Mouse (Mus musculus) liver, postnatal 0 days (tissue): ENCODE data around the gene Tlr12. TPM values are rescaled to one million over a fixed set of nuclear protein-coding genes. Genes with fewer than 3 reads are reported as not detected.

Source experiments
- ATAC-seq: fragments of 200-750 bp; cut with Nextera tagmentation; 2 replicates; pipeline ENCODE4 v1.8.0; 2017; ENCODE audit warnings: mild to moderate bottlenecking, moderate library complexity
- DNase-seq: peaks from one replicate; pipeline ENCODE4 v3.0.0-alpha.2; 2016
- H3K27ac ChIP-seq: fragments of 300-500 bp; sonication (generic); 2 replicates; pipeline ENCODE4 v1.5.1; 2014; ENCODE audit warnings: antibody characterized with exemption, moderate library complexity, mild to moderate bottlenecking, low read depth
- H3K27me3 ChIP-seq: fragments of 300-500 bp; sonication (generic); 2 replicates; pipeline ENCODE4 v1.6.1; 2014; ENCODE audit warnings: low read length, control low read depth, mixed read lengths; ENCODE audit not compliant: insufficient read depth
- H3K36me3 ChIP-seq: fragments of 300-500 bp; sonication (generic); replicated peaks from 2 replicates; pipeline ENCODE4 v1.6.1; 2014; ENCODE audit warnings: mild to moderate bottlenecking, control low read depth, low read length, moderate library complexity, mixed read lengths; ENCODE audit not compliant: insufficient read depth
- H3K4me1 ChIP-seq: fragments of 300-500 bp; sonication (generic); 2 replicates; pipeline ENCODE4 v1.6.1; 2014; ENCODE audit warnings: antibody characterized with exemption, mild to moderate bottlenecking, control low read depth; ENCODE audit not compliant: insufficient read depth
- H3K4me2 ChIP-seq: fragments of 300-500 bp; sonication (generic); 2 replicates; pipeline ENCODE4 v1.6.1; 2014; ENCODE audit warnings: low read depth, mild to moderate bottlenecking, low read length, moderate library complexity, mixed read lengths
- H3K4me3 ChIP-seq: fragments of 300-500 bp; sonication (generic); 2 replicates; pipeline ENCODE4 v1.5.1; 2014; ENCODE audit warnings: low read depth, low read length
- H3K9ac ChIP-seq: fragments of 300-500 bp; sonication (generic); replicated peaks from 2 replicates; pipeline ENCODE4 v1.6.1; 2014; ENCODE audit warnings: mild to moderate bottlenecking, moderate library complexity
- H3K9me3 ChIP-seq: fragments of 300-500 bp; sonication (generic); 2 replicates; pipeline ENCODE4 v1.6.1; 2016; ENCODE audit warnings: mild to moderate bottlenecking, control low read depth, low read length, mixed read lengths
- CTCF ChIP-seq: sonication (generic); IDR thresholded peaks from 2 replicates; pipeline ENCODE4 v1.5.1; 2016; ENCODE audit warnings: antibody characterized with exemption, low read depth
- EP300 ChIP-seq: IDR thresholded peaks from 2 replicates; pipeline ENCODE4 v1.6.1; 2016; ENCODE audit warnings: antibody characterized with exemption, low read depth, mild to moderate bottlenecking
- WGBS: fragments of 180-500 bp; shearing (Covaris S2); extraction: QIAGEN DNeasy Blood & Tissue Kit; methylation state at CpG from one replicate; pipeline ENCODE4 v1.1.7; 2014; ENCODE audit not compliant: insufficient replicate concordance; 5-methylcytosine and 5-hydroxymethylcytosine counted together
- polyA plus RNA-seq: library from polyadenylated mRNA; unstranded; fragments of >200 nt; fragmentation: Nextera tagmentation; extraction: Ambion mirVana; gene quantifications from 2 replicates; pipeline ENCODE4 v1.2.1, GENCODE M21; 2015

Gene Tlr12
- polyA plus RNA-seq, 1 experiment from 2014 or later = 1.9 TPM

DNA sequence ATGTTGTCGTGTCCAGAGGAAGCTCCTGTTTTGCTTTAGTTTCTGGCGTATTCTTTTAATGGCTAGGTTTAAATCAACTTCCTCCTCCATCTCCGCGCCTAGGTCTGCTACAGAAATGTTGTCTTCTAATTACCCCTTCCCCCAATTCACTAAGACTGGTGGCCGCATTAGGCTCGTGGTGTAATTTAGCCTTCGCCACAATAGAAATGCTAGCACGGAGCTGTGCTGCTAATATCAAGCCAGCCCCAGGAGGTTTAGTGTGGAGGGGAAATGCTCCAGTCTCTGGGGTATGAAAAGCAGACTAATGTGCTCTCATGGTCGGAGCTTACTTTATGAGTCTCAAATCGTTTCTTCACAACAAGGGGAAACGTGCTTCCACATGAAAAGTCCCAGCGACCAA lies 37.0 kb upstream of the Tlr12 start:
- peak overlapping the region; percentile 99 for H3K4me2 ChIP-seq
- peaks cover 14% of the 10 kb centered on the region for H3K4me1 ChIP-seq
- no peaks in the 10 kb centered on the region for H3K36me3 ChIP-seq
- DNase-seq (no peak), ATAC-seq (no peak)
- peak overlapping the region; percentile 71 for H3K4me3 ChIP-seq
- H3K27me3 ChIP-seq = no peaks in the 10 kb centered on the region
- no peaks in the 10 kb centered on the region for H3K9me3 ChIP-seq
- peak overlapping the region; percentile 73 for H3K9ac ChIP-seq
- TF ChIP-seq EP300 (no peak), CTCF (no peak)
- peak overlapping the region; percentile 64; the same call in 1 of the 2 replicates for H3K27ac ChIP-seq
- 8% methylated on average over 12 of the region's 12 CpGs for WGBS

DNA sequence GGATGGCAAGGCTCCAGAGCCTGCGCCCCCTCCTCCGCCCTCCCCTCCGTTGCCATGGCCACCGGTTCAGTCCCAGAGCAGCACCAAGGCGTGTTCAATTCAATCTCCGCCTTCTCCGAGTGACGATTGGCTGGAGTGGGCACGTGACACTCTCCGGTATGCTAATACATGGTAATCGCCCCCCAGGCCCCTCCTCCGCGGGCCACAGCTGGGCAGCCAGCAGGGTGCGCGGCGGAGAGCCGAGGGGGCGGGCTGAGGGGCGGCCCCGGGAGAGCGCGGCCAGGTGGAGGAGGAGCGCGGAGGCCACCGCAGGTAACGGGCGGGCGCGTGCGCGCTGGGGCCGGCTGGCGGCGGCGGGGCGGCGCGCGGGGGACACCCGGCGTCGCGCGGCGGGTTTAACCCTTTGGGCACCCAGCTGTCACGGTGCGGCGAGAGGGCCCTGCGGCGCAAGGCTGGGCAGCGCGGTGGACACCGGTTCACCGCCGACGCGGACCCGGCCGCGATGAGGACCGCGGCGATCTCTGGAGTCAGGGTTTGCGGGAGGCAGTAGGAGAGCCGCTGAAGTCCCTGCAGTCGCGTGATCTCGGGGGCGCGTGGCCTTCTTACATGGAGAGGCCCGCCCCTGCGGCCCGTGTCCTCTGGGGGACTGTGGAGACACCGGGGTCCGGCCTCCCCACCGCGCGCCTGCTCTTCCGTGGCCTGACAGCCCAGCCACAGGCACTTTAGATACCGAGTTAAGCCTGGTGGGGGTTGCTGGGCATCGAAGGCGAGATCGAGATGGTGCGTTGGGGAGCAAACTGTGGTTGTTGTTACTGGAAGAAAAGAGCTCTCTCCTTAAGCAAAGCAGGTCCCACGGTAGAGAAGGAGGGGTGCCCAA lies 36.3 kb upstream of the Tlr12 start, which contains the start of gene Phc2:
Gene Phc2, plus strand, starts transcription at position 198 of the 877 bp plus-strand sequence.
- Histone ChIP-seq H3K4me3 (peak within 1 kb of the TSS; percentile 71), H3K9ac (peak within 1 kb of the TSS; percentile 73), H3K4me1 (peaks cover 14% of the 10 kb centered on the region), H3K9me3 (no peaks in the 10 kb centered on the region), H3K27me3 (no peaks in the 10 kb centered on the region), H3K4me2 (peak within 1 kb of the TSS; percentile 99), H3K36me3 (no peaks in the 10 kb centered on the region), H3K27ac (peak within 1 kb of the TSS; percentile 64)
- WGBS = under 1% methylated on average over 64 of the region's 85 CpGs
- DNase-seq = peak; percentile 93
- ATAC-seq = peak; percentile 100
- TF ChIP-seq EP300 = no peak
- peak; percentile 57 for TF ChIP-seq CTCF

DNA sequence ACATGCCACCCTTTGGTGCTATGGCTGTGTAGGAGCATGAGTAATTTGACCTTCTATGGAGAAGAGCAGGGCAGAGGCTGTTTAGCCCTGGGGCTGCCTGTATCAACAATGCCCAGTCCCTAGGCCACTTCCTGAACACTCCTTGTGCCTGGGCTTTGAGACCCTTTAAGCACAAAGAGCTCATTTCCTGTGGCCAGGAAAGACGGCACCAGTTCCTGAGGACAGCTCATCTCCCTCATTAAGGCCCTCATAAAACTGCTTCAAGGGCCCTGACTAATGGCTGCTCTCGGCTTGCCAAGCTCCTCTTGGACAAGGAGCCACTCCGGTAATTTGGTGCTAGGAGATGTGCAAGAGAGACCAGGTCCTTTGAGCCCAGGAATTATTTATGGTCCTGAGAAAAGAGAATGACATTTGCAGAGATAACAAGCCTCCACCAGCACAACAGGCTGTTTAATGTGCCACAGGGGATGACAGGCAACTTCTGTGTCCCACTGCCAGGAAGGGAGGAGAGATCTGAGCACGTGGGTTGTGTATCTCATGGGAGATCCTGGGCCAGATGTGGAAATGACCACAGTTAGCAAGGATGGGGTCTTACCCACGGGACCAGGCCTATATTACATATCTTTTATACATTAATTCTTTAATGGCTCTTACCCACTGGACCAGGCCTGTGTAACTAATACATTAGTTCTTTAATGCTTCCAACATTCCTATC lies 34.3 kb upstream of the Tlr12 start:
- Histone ChIP-seq H3K4me2 (no peak overlapping the region), H3K27ac (no peak overlapping the region), H3K4me3 (no peak overlapping the region), H3K36me3 (no peaks in the 10 kb centered on the region), H3K9me3 (no peaks in the 10 kb centered on the region), H3K27me3 (no peaks in the 10 kb centered on the region), H3K4me1 (peaks cover 21% of the 10 kb centered on the region), H3K9ac (no peak overlapping the region)
- WGBS = 46% methylated on average over 5 of the region's 5 CpGs
- TF ChIP-seq CTCF (no peak), EP300 (no peak)
- no peak for DNase-seq
- ATAC-seq = no peak

GRCm38 (mm10) chr4:128651530-128651929 lies 33.1 kb upstream of the Tlr12 start:
- 69% methylated on average over 3 of the region's 3 CpGs for WGBS
- H3K27me3 ChIP-seq = no peaks in the 10 kb centered on the region
- TF ChIP-seq EP300 = no peak
- no peak for TF ChIP-seq CTCF

DNA sequence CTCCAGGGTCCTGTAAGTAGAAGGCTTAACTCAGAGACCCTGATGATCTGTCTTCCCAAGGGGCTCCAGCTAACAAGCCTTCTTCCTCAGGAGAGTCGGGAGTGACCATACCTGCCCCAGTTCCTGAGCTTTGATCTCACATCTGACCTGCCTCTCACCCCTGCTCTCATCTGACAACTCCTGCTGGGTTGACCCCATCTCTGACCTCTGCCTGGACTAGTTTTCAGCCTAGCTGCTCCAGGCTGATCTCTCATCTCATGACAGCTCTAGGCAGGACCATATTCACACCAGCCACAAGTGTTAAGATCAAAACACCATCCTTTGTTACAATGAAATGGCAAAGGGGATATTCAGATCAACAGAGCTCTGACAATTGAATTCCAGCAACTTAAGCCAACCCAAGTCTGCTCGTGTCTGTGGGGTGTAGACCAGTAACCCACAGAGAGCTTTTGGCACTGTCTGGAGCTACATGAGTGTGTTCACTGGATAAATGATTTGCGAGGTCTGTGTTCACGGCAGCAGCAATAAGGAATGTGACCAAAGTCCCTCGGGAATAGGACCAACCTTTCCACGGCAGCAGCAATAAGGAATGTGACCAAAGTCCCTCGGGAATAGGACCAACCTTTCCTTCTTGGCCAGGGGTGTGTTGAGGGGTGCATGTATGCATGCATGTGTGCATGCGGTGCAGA lies 30.3 kb upstream of the Tlr12 start:
- peak; percentile 70 for ATAC-seq
- Histone ChIP-seq H3K4me1 (peaks cover 7% of the 10 kb centered on the region), H3K36me3 (no peaks in the 10 kb centered on the region), H3K4me2 (no peak overlapping the region), H3K27ac (peak overlapping the region; percentile 39; the same call in 1 of the 2 replicates), H3K4me3 (no peak overlapping the region), H3K9ac (no peak overlapping the region), H3K27me3 (no peaks in the 10 kb centered on the region), H3K9me3 (no peaks in the 10 kb centered on the region)
- WGBS = 53% methylated on average over 8 of the region's 8 CpGs
- no peak for DNase-seq
- no peak for TF ChIP-seq EP300
- no peak for TF ChIP-seq CTCF

More at GRCm38 (mm10) chr4:128651530-128651929, 33.1 kb upstream of the Tlr12 start:
- Histone ChIP-seq H3K4me2 (no peak overlapping the region), H3K27ac (no peak overlapping the region), H3K36me3 (no peaks in the 10 kb centered on the region), H3K4me1 (peaks cover 21% of the 10 kb centered on the region), H3K4me3 (no peak overlapping the region), H3K9ac (no peak overlapping the region), H3K9me3 (no peaks in the 10 kb centered on the region)
- no peak for DNase-seq
- ATAC-seq = no peak
